Mouse (Mus musculus): ENCODE results near the gene Satb2.

The Satb2 gene

GRCm38 (mm10) chr1:56920472-56920871, 58.0 kb downstream of the Satb2 start:
- DNase-seq = no peak

GRCm38 (mm10) chr1:56914279-56914678, 64.2 kb downstream of the Satb2 start:
- DNase-seq = no peak

- DNase-seq = no peak
Measured at GRCm38 (mm10) chr1:56900706-56901287, 77.7 kb downstream of the Satb2 start.

- DNase-seq = no peak
Measured at GRCm38 (mm10) chr1:56900187-56900586, 78.3 kb downstream of the Satb2 start.

- peak; percentile 48 for DNase-seq
Measured at GRCm38 (mm10) chr1:56898606-56899396, 79.6 kb downstream of the Satb2 start.

- DNase-seq = peak; percentile 46
Measured at GRCm38 (mm10) chr1:56897492-56898180, 80.8 kb downstream of the Satb2 start.

- DNase-seq = no peak
Measured at GRCm38 (mm10) chr1:56896670-56897069, 81.8 kb downstream of the Satb2 start.

GRCm38 (mm10) chr1:56892766-56893165, 85.7 kb downstream of the Satb2 start:
- DNase-seq = no peak

- DNase-seq = no peak
Measured at GRCm38 (mm10) chr1:56888939-56889338, 89.5 kb downstream of the Satb2 start.

GRCm38 (mm10) chr1:56887524-56887923, 90.9 kb downstream of the Satb2 start:
- DNase-seq = no peak

GRCm38 (mm10) chr1:56871485-56871884, 107.0 kb downstream of the Satb2 start:
- DNase-seq = no peak

GRCm38 (mm10) chr1:56865246-56865645, 113.2 kb downstream of the Satb2 start:
- no peak for DNase-seq

- no peak for DNase-seq
Measured at GRCm38 (mm10) chr1:56862799-56863198, 115.7 kb downstream of the Satb2 start.

- no peak for DNase-seq
Measured at GRCm38 (mm10) chr1:56857202-56857601, 121.2 kb downstream of the Satb2 start.

- DNase-seq = no peak
Measured at GRCm38 (mm10) chr1:56850446-56850845, 128.0 kb downstream of the Satb2 start.

- no peak for DNase-seq
Measured at GRCm38 (mm10) chr1:56846358-56846757, 132.1 kb downstream of the Satb2 start.

GRCm38 (mm10) chr1:56845523-56846118, 132.8 kb downstream of the Satb2 start:
- DNase-seq = no peak

GRCm38 (mm10) chr1:56844551-56845330, 133.7 kb downstream of the Satb2 start:
- DNase-seq = no peak

- no peak for DNase-seq
Measured at GRCm38 (mm10) chr1:56838901-56839300, 139.5 kb downstream of the Satb2 start.

- no peak for DNase-seq
Measured at GRCm38 (mm10) chr1:56833984-56834900, 144.2 kb downstream of the Satb2 start.

GRCm38 (mm10) chr1:56833307-56833706, 145.1 kb downstream of the Satb2 start:
- DNase-seq = peak; percentile 35

GRCm38 (mm10) chr1:56832738-56833137, 145.7 kb downstream of the Satb2 start:
- no peak for DNase-seq
